Mouse (Mus musculus) urinary bladder, postnatal 14 days (tissue): ENCODE data around the gene Adora1.

Experiments
- DNase-seq: peaks from one replicate; pipeline ENCODE4 v3.0.0; 2021; ENCODE audit warnings: low spot score

Gene Adora1

GRCm38 (mm10) chr1:134237438-134237837 lies 2.2 kb upstream of the Adora1 start:
- DNase-seq: no peak

- no peak for DNase-seq
These were observed 911 bp upstream of the Adora1 start for GRCm38 (mm10) chr1:134236142-134236541.

GRCm38 (mm10) chr1:134234455-134235390 lies 508 bp downstream of the Adora1 start:
- DNase-seq: peak; percentile 54

- no peak for DNase-seq
These were observed 1.4 kb downstream of the Adora1 start for GRCm38 (mm10) chr1:134233681-134234454.

GRCm38 (mm10) chr1:134232778-134233531 lies 2.3 kb downstream of the Adora1 start:
- peak; percentile 83 for DNase-seq

- no peak for DNase-seq
These were observed 2.9 kb downstream of the Adora1 start for GRCm38 (mm10) chr1:134232326-134232725.

- no peak for DNase-seq
These were observed 3.5 kb downstream of the Adora1 start for GRCm38 (mm10) chr1:134231681-134232080.

GRCm38 (mm10) chr1:134231270-134231669 lies 4.0 kb downstream of the Adora1 start:
- DNase-seq: peak; percentile 43

GRCm38 (mm10) chr1:134230638-134231228 lies 4.5 kb downstream of the Adora1 start:
- no peak for DNase-seq

- DNase-seq: no peak
These were observed 5.2 kb downstream of the Adora1 start for GRCm38 (mm10) chr1:134229806-134230575.

GRCm38 (mm10) chr1:134226739-134227138 lies 8.5 kb downstream of the Adora1 start:
- no peak for DNase-seq

GRCm38 (mm10) chr1:134225375-134225774 lies 9.9 kb downstream of the Adora1 start:
- no peak for DNase-seq

- no peak for DNase-seq
These were observed 10.5 kb downstream of the Adora1 start for GRCm38 (mm10) chr1:134224649-134225227.

- DNase-seq: no peak
These were observed 12.8 kb downstream of the Adora1 start for GRCm38 (mm10) chr1:134222122-134223055.

- DNase-seq: no peak
These were observed 14.1 kb downstream of the Adora1 start for GRCm38 (mm10) chr1:134221172-134221571.

- no peak for DNase-seq
These were observed 15.6 kb downstream of the Adora1 start for GRCm38 (mm10) chr1:134219608-134220007.

GRCm38 (mm10) chr1:134217942-134218341 lies 17.3 kb downstream of the Adora1 start:
- no peak for DNase-seq

- peak; percentile 64 for DNase-seq
These were observed 18.2 kb downstream of the Adora1 start for GRCm38 (mm10) chr1:134217028-134217481.

GRCm38 (mm10) chr1:134216629-134216971 lies 18.6 kb downstream of the Adora1 start:
- DNase-seq: no peak
